Mouse (Mus musculus) G1E (cell line): ENCODE measurements around the gene Il31ra. TPM values are rescaled to one million over a fixed set of nuclear protein-coding genes. Genes with fewer than 3 reads are reported as not detected.
A peak's percentile ranks its signal among the peaks of the same experiment; 100 is the strongest.

Experiments
- ATAC-seq: 2 replicates; pipeline ENCODE4 v1.8.0; 2016; ENCODE audit warnings: mild to moderate bottlenecking; ENCODE audit not compliant: insufficient number of reproducible peaks, poor library complexity, low FRiP score, severe bottlenecking; ENCODE audit errors: extremely low read depth
- DNase-seq: peaks from one replicate; pipeline ENCODE4 v3.0.0; 2012; ENCODE audit warnings: low spot score
- H3K27me3 ChIP-seq: 2 replicates; pipeline ENCODE4 v1.6.1; 2012; ENCODE audit warnings: mild to moderate bottlenecking, low read length, inconsistent platforms; ENCODE audit not compliant: insufficient read depth
- H3K36me3 ChIP-seq: replicated peaks from 2 replicates; pipeline ENCODE3; 2012; ENCODE audit warnings: mild to moderate bottlenecking, inconsistent platforms
- H3K4me1 ChIP-seq: 2 replicates; pipeline ENCODE4 v1.6.1; 2012; ENCODE audit warnings: low read depth, low read length, inconsistent platforms, mixed read lengths; ENCODE audit not compliant: insufficient read depth
- H3K4me3 ChIP-seq: 2 replicates; pipeline ENCODE4 v1.5.1; 2012; ENCODE audit warnings: low read depth, mild to moderate bottlenecking, inconsistent platforms, low read length, moderate library complexity, mixed read lengths
- H3K9me3 ChIP-seq: replicated peaks from 2 replicates; pipeline ENCODE4 v1.6.1; 2012; ENCODE audit warnings: inconsistent platforms
- CTCF ChIP-seq: IDR thresholded peaks from 2 replicates; pipeline ENCODE4 v1.5.1; 2012; ENCODE audit warnings: low read depth, low read length, inconsistent platforms, mixed read lengths
- GATA1 ChIP-seq: IDR thresholded peaks from 2 replicates; pipeline ENCODE4 v1.6.1; 2012; ENCODE audit warnings: borderline replicate concordance, low read length, inconsistent platforms, mixed read lengths
- GATA2 ChIP-seq: IDR thresholded peaks from 2 replicates; pipeline ENCODE4 v1.6.1; 2012; ENCODE audit warnings: low read depth, low read length, inconsistent platforms, borderline replicate concordance
- POLR2AphosphoS5 ChIP-seq: IDR thresholded peaks from 2 replicates; pipeline ENCODE4 v1.6.1; 2012; ENCODE audit warnings: low read depth, low read length, inconsistent platforms; ENCODE audit not compliant: insufficient replicate concordance
- TAL1 ChIP-seq: conservative IDR thresholded peaks from 2 replicates; pipeline ENCODE4 v1.6.1; 2012; ENCODE audit warnings: low read depth, low read length, inconsistent platforms, mixed read lengths
- polyA plus RNA-seq: library from polyadenylated mRNA; stranded (reverse); fragments of >175 nt; gene quantifications from 2 replicates; pipeline ENCODE4 v1.2.3, GENCODE M21; 2012
- total RNA-seq, 2 experiments: library from RNA; stranded (forward) in 1 of 2; stranded (reverse) in 1 of 2; fragments of 200-1000 nt in 1 of 2; fragments of >200 nt in 1 of 2; fragmentation: Nextera tagmentation in 1 of 2; gene quantifications; 2 replicates each; pipeline ENCODE4 v1.2.3; 2014 to 2017

Gene Il31ra
- total and polyA plus RNA-seq, 3 experiments: 0.05 TPM; not detected in 2

DNA sequence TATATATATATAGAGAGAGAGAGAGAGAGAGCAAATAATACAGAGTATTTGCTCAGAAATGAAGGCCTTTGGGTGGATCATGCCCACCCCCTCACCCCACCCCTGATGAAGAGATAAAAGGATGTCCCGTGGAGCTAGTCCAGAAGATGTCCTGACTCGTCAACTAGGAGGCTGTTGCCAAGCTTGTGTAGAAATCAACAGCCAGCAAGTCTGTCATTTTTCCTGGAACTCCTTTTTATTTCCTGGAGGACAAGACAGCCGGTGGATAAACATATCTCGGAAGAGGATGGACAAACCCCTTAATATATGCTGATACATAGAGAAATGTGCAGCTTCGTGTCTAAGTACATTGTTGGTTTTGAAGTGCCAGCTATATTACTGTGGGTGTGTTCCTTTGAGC, 81.3 kb downstream of the Il31ra start:
- ATAC-seq: no peak
- peaks cover 19% of the 10 kb centered on the region for H3K27me3 ChIP-seq
- H3K4me3 ChIP-seq: no peak overlapping the region
- no peak for DNase-seq
- H3K36me3 ChIP-seq: peaks cover under 1% of the 10 kb centered on the region
- TF ChIP-seq CTCF: no peak
- TF ChIP-seq POLR2AphosphoS5: no peak
- TF ChIP-seq GATA1: no peak
- TF ChIP-seq GATA2: no peak
- no peak for TF ChIP-seq TAL1
- peaks cover 8% of the 10 kb centered on the region; the same call in 1 of the 2 replicates for H3K4me1 ChIP-seq
- H3K9me3 ChIP-seq: no peaks in the 10 kb centered on the region

DNA sequence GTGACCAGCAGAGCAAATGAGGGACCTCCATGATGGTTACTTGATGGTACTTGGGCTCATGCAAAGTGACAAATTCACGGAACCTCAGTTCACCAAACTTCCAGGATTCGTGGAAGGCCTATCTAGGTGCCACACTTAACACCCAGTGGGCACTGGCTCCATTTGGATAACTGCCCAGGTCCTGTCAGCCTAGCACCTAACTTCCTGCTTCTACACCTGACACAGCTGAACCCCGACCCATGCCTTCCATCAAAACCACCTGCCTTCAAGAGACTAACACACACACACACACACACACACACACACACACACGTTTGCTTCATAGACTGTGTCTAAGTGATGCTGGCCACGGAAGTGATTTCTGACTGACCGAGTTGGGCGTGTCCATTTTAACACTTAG, 82.3 kb downstream of the Il31ra start:
- DNase-seq: no peak
- no peak overlapping the region for H3K4me3 ChIP-seq
- no peaks in the 10 kb centered on the region for H3K9me3 ChIP-seq
- H3K36me3 ChIP-seq: peaks cover 5% of the 10 kb centered on the region
- TF ChIP-seq CTCF (no peak), GATA1 (no peak), GATA2 (no peak), POLR2AphosphoS5 (no peak), TAL1 (no peak)
- no peak for ATAC-seq
- H3K4me1 ChIP-seq: peaks cover 8% of the 10 kb centered on the region; the same call in 1 of the 2 replicates
- peaks cover 17% of the 10 kb centered on the region for H3K27me3 ChIP-seq

DNA sequence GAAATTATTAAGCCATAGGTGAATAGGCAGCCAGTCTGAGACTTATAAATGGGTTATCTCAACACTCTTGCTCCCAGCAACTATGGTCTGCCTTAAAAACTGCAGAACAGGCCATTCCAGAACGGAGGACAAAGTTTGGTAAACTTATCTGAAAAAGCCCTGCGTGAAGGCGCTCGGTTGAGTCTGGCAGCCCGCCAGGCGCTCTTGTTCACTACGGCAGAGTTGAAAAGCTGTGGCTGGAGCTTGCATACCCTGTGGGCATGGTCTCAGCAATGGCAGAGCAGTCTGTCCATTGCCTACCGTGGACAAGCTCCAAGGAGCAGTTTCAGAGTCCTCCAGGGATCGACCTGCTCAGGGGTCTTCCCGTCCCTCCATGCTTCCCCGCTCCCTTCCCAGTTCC, 82.9 kb downstream of the Il31ra start:
- Histone ChIP-seq H3K4me3 (no peak overlapping the region), H3K27me3 (peaks cover 17% of the 10 kb centered on the region), H3K9me3 (no peaks in the 10 kb centered on the region), H3K36me3 (peaks cover 5% of the 10 kb centered on the region), H3K4me1 (peaks cover 8% of the 10 kb centered on the region; the same call in 1 of the 2 replicates)
- no peak for ATAC-seq
- DNase-seq: no peak
- TF ChIP-seq POLR2AphosphoS5 (no peak), GATA1 (no peak), CTCF (no peak), GATA2 (no peak), TAL1 (no peak)

DNA sequence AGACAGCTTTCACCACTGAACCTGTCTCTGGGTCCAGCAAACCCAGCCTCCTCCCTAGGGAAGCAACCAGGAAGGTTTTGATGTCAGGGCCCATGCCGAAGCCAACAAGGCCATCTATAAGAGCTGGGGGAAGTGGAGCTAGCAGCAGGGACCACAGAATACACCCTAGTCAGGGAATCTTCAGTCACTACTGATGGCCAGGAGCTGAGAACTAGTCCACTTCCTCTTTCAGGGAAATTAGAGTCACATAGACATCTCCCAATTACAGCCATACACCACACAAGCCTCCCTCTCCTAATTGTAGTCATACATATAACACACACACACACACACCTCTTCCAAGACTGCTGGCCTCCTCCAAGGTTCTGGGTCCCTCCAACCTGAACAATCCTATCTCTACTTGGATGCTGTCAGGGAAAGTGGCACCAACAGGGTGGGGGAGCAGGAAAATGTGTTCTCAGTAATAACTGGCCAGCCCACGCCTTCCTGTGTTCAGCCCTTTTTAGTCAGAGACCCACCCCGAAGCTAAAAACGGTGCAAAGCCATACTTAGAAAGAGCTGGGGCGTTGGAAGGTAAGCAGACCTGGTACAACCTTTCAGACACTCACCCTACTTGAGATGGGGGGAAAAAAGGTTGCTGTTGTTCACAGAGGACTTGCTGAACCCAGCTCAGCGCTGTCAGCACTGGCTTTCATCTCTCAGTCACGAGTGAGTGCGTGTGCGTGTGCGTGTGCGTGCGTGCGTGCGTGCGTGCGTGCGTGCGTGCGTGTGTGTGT, 83.5 kb downstream of the Il31ra start:
- peaks cover 14% of the 10 kb centered on the region for H3K27me3 ChIP-seq
- peaks cover 5% of the 10 kb centered on the region for H3K36me3 ChIP-seq
- H3K4me3 ChIP-seq: no peak overlapping the region
- H3K9me3 ChIP-seq: no peaks in the 10 kb centered on the region
- no peak for DNase-seq
- TF ChIP-seq GATA1: no peak
- no peak for TF ChIP-seq TAL1
- TF ChIP-seq CTCF: no peak
- TF ChIP-seq GATA2: no peak
- no peak for TF ChIP-seq POLR2AphosphoS5
- ATAC-seq: peak; percentile 4
- peaks cover 8% of the 10 kb centered on the region; the same call in 1 of the 2 replicates for H3K4me1 ChIP-seq

DNA sequence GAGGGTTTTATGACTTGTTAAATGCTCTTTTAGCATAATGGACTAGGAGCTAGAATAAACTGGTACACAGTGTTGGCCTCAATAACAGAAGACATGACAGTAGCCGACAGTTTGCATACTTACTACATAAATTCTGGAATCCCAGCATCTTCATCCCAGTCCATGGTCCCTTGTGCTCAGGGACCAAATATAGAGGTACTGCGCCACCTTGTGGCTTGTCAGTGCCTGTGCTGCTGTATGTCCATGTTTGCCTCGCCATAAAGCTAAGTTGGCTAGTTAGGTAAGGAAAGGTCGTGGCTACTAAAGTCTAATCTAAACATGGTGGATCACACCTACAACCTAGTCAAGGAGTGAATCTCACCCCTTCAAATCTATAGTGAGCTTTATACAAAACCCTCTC, 84.7 kb downstream of the Il31ra start:
- no peaks in the 10 kb centered on the region for H3K9me3 ChIP-seq
- H3K4me1 ChIP-seq: peaks cover 8% of the 10 kb centered on the region; the same call in 1 of the 2 replicates
- TF ChIP-seq CTCF (peak; percentile 79), GATA1 (no peak)
- DNase-seq (peak; percentile 48), ATAC-seq (peak; percentile 45; the same call in 1 of the 2 replicates)
- peaks cover 13% of the 10 kb centered on the region for H3K36me3 ChIP-seq
- no peak overlapping the region for H3K4me3 ChIP-seq
- peaks cover 5% of the 10 kb centered on the region; the same call in 1 of the 2 replicates for H3K27me3 ChIP-seq

DNA sequence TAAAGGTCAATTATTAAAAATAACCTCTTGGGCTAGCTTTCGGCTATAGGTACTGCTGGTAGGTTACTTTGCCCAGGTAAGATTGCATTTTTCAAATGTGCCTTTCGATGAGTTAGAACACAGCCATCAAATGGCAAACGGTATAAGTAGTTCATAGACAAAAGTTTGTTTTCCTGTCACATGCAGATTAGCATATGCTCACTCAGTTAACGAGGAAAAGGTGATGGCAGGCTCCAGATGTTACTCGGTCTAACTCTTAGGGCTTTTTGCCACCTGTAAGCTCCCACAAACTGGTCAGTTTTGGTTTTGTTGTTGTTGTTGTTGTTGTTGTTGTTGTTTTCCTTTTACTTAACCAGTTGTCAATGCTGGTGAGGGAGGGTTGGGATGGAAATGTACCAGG, 85.7 kb downstream of the Il31ra start:
- Histone ChIP-seq H3K27me3 (peaks cover under 1% of the 10 kb centered on the region; the same call in 1 of the 2 replicates), H3K4me1 (peaks cover 8% of the 10 kb centered on the region; the same call in 1 of the 2 replicates), H3K36me3 (peaks cover 22% of the 10 kb centered on the region), H3K9me3 (no peaks in the 10 kb centered on the region), H3K4me3 (no peak overlapping the region)
- DNase-seq: no peak
- TF ChIP-seq GATA2 (no peak), TAL1 (no peak), POLR2AphosphoS5 (no peak), CTCF (no peak), GATA1 (no peak)
- no peak for ATAC-seq

DNA sequence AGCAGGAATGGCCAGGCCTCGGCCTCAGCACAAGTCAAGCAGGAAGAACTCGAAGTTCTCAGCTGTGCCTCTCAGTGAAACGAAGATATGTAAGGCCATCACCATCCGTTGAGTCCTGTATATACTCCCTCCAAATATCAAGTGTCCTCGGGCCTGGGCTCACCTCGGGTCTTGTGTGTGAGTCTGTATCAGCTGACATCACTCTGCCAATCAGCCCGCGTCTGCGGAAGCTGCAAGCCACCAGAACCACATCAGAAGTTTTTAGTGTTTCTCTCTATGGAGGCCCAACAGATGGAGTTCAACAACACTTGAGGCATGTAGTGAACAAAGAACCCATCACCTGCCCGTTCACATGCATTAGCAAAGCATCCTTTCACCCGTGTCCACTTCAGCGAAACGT, 86.5 kb downstream of the Il31ra start:
- DNase-seq: no peak
- Histone ChIP-seq H3K4me3 (no peak overlapping the region), H3K9me3 (no peaks in the 10 kb centered on the region), H3K36me3 (peaks cover 24% of the 10 kb centered on the region), H3K27me3 (no peaks in the 10 kb centered on the region; the same call in 1 of the 2 replicates), H3K4me1 (peaks cover 8% of the 10 kb centered on the region; the same call in 1 of the 2 replicates)
- ATAC-seq: no peak
- no peak for TF ChIP-seq GATA2
- no peak for TF ChIP-seq TAL1
- no peak for TF ChIP-seq POLR2AphosphoS5
- TF ChIP-seq CTCF: no peak
- TF ChIP-seq GATA1: no peak
